Mouse (Mus musculus): ENCODE results near the gene Sun2. TPM values are rescaled to one million over a fixed set of nuclear protein-coding genes. Genes with fewer than 3 reads are reported as not detected.

Sun2 gene
- polyA plus RNA-seq, 2 experiments: 1.6 to 7.0 TPM

DNA sequence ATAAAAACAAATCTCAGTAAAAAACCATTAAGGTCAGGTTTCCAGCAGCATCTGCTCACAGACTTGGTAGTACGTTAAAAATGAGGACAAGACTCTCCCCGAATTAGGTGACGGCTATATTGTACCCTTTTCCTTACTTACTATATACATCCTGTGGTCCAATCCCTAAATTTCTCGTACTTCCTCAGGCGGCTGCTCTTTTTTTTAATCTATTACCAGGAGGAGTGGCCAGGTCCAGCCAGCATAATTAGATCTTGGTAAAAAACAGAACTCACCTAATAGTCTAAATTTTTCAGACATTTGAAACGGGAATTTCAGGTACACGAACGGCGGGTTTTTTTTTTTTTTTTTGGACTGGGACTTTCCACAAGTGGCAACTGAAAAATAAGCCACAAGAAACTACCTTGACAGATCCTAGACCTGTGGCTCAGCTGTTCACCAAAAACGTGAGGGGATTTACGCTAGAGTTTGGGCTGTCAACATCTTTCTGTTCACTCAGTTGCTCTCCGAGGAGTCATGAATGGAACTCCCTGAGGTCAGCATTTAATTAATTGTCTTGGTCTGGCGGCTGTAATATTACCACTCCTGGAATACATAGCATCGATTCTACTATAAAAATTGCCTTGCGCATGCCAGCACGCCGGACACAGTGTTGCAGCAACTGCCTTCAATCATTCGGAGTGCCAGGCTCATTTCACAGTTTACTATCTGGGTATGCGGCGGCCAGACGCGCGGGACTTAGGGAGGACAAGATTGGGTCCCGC, 52.5 kb downstream of the Sun2 start:
- H3K4me2 ChIP-seq (ENCODE audit: low read depth): peak overlapping the region; percentile 95
- no peaks in the 10 kb centered on the region for H3K9me3 ChIP-seq (ENCODE audit: control insufficient read depth, low read length)
- peak overlapping the region; percentile 90 for H3K27ac ChIP-seq
- H3K36me3 ChIP-seq (replicated peaks; ENCODE audit: control insufficient read depth, insufficient read depth, low read depth): no peaks in the 10 kb centered on the region; the same call in 1 of the 2 replicates
- peak overlapping the region; percentile 51 to 94 for H3K4me3 ChIP-seq (ENCODE audit: insufficient read depth in 1 of 2, low read depth in 2 of 2, low read length in 2 of 2)
- no peak for DNase-seq (ENCODE audit: low read depth in 3 of 3, low spot score in 3 of 3)
- no peak for TF ChIP-seq CTCF (IDR thresholded peaks at IDR 0.05; ENCODE audit: low read depth)
- no peak; the same call in 1 of the 2 replicates for TF ChIP-seq EP300 (IDR thresholded peaks at IDR 0.05; ENCODE audit: low read depth)
- H3K4me1 ChIP-seq (replicated peaks; ENCODE audit: control insufficient read depth in 2 of 2, insufficient read depth in 2 of 2, low read length in 1 of 2): peaks cover 46 to 61% of the 10 kb centered on the region in 2 experiments
- WGBS (ENCODE audit: insufficient replicate concordance): 12% methylated on average over 24 of the region's 24 CpGs
- no peak for ATAC-seq (ENCODE audit: insufficient read depth)
- no peaks in the 10 kb centered on the region for H3K27me3 ChIP-seq (ENCODE audit: control insufficient read depth, insufficient read depth, low read length)
- peak overlapping the region; percentile 73 for H3K9ac ChIP-seq (replicated peaks)

GRCm38 (mm10) chr15:79688268-79688956, 53.9 kb downstream of the Sun2 start:
- Histone ChIP-seq H3K27ac (peak overlapping the region; percentile 95), H3K36me3 (replicated peaks; ENCODE audit: control insufficient read depth, insufficient read depth, low read depth) (no peaks in the 10 kb centered on the region), H3K27me3 (ENCODE audit: control insufficient read depth, insufficient read depth, low read length) (no peaks in the 10 kb centered on the region), H3K4me3 (ENCODE audit: insufficient read depth in 1 of 2, low read depth in 2 of 2, low read length in 2 of 2) (peak overlapping the region; percentile 89), H3K9ac (replicated peaks) (peak overlapping the region; percentile 97), H3K4me1 (replicated peaks; ENCODE audit: control insufficient read depth in 2 of 2, insufficient read depth in 2 of 2, low read length in 1 of 2) (peaks cover 44 to 60% of the 10 kb centered on the region in 2 experiments), H3K4me2 (ENCODE audit: low read depth) (peak overlapping the region; percentile 88), H3K9me3 (ENCODE audit: control insufficient read depth, low read length) (no peaks in the 10 kb centered on the region)
- 6% methylated on average over 8 of the region's 8 CpGs for WGBS (ENCODE audit: insufficient replicate concordance)
- TF ChIP-seq EP300 (IDR thresholded peaks at IDR 0.05; ENCODE audit: low read depth): no peak
- no peak for TF ChIP-seq CTCF (IDR thresholded peaks at IDR 0.05; ENCODE audit: low read depth)
- ATAC-seq (ENCODE audit: insufficient read depth) (no peak), DNase-seq (ENCODE audit: low read depth in 3 of 3, low spot score in 3 of 3) (no peak)

- Histone ChIP-seq H3K9ac (replicated peaks) (peak within 1 kb of the TSS; percentile 97), H3K4me1 (replicated peaks; ENCODE audit: control insufficient read depth in 2 of 2, insufficient read depth in 2 of 2, low read length in 1 of 2) (peaks cover 44 to 61% of the 10 kb centered on the region in 2 experiments), H3K4me3 (ENCODE audit: insufficient read depth in 1 of 2, low read depth in 2 of 2, low read length in 2 of 2) (peak within 1 kb of the TSS; percentile 89), H3K27me3 (ENCODE audit: control insufficient read depth, insufficient read depth, low read length) (no peaks in the 10 kb centered on the region), H3K9me3 (ENCODE audit: control insufficient read depth, low read length) (no peaks in the 10 kb centered on the region), H3K27ac (peak within 1 kb of the TSS; percentile 95), H3K4me2 (ENCODE audit: low read depth) (peak within 1 kb of the TSS; percentile 88), H3K36me3 (replicated peaks; ENCODE audit: control insufficient read depth, insufficient read depth, low read depth) (no peaks in the 10 kb centered on the region)
- peak; percentile 71 for ATAC-seq (ENCODE audit: insufficient read depth)
- TF ChIP-seq EP300 (IDR thresholded peaks at IDR 0.05; ENCODE audit: low read depth) (no peak), CTCF (IDR thresholded peaks at IDR 0.05; ENCODE audit: low read depth) (no peak)
- WGBS (ENCODE audit: insufficient replicate concordance): under 1% methylated on average over 71 of the region's 72 CpGs
- peak; percentile 90 to 94 (median 90) for DNase-seq (ENCODE audit: low read depth in 3 of 3, low spot score in 3 of 3)
Measured at GRCm38 (mm10) chr15:79687646-79688267, 54.6 kb downstream of the Sun2 start, which contains the start of gene Josd1. Josd1 (minus strand) TSS chr15:79687919.

DNA sequence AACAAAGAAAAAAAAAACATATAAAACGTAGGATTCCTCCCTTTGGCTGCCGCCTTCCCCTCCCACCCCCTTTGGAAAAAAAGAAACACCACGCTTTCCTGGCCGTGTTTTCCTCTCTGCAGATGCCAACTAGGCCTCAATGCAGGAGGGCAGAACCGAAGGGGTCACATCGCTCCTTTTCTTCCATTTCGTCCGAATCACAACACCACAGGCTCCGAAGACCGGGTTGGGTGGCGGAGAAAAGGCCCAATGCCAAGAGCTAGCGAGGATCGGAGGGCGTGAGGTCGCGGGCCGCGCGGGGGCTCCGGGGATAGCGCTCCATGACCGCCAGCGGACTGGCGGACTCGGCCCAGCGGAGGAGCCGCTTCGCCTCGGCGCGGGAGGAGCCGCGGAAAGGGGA, 55.2 kb downstream of the Sun2 start:
- Histone ChIP-seq H3K27me3 (ENCODE audit: control insufficient read depth, insufficient read depth, low read length) (no peaks in the 10 kb centered on the region), H3K27ac (peak overlapping the region; percentile 95), H3K36me3 (replicated peaks; ENCODE audit: control insufficient read depth, insufficient read depth, low read depth) (no peaks in the 10 kb centered on the region; the same call in 1 of the 2 replicates), H3K9ac (replicated peaks) (peak overlapping the region; percentile 97), H3K9me3 (ENCODE audit: control insufficient read depth, low read length) (no peaks in the 10 kb centered on the region), H3K4me1 (replicated peaks; ENCODE audit: control insufficient read depth in 2 of 2, insufficient read depth in 2 of 2, low read length in 1 of 2) (peaks cover 44 to 61% of the 10 kb centered on the region in 2 experiments), H3K4me2 (ENCODE audit: low read depth) (peak overlapping the region; percentile 88), H3K4me3 (ENCODE audit: insufficient read depth in 1 of 2, low read depth in 2 of 2, low read length in 2 of 2) (peak overlapping the region; percentile 89)
- TF ChIP-seq CTCF (IDR thresholded peaks at IDR 0.05; ENCODE audit: low read depth) (no peak), EP300 (IDR thresholded peaks at IDR 0.05; ENCODE audit: low read depth) (no peak)
- ATAC-seq (ENCODE audit: insufficient read depth) (no peak), DNase-seq (ENCODE audit: low read depth in 3 of 3, low spot score in 3 of 3) (no peak)
- under 1% methylated on average over 31 of the region's 33 CpGs for WGBS (ENCODE audit: insufficient replicate concordance)
